Mouse (Mus musculus) frontal cortex, adult (tissue): ENCODE measurements around the gene Olfr1180.
"Not testable (repeated sequence)": the region's sequence is repeated elsewhere in the genome, so short reads cannot be mapped to it uniquely, and the experiment has no call there.

Experiments used
- ATAC-seq: cut with Nextera tagmentation; 2 replicates; pipeline ENCODE4 v1.9.2; 2017; ENCODE audit warnings: mild to moderate bottlenecking, moderate library complexity, mixed read lengths; ENCODE audit not compliant: low TSS enrichment

Gene Olfr1180

DNA sequence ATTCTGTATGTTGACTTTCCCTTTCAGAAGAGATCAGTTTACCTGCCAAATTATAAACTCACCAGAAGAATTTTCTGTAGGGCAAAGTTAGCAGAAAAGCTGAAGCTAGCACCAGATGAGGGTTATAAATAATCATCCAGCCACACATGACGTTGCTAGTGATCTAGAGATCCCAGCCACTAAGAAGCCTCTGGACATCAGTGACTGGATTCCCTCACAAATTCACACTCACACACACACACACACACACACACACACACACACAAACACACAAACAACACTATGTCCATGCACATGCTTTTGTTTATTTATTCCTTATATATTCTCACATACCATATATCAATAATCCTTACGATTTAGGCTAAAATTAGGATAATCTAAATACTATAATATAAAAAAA, at the start of gene Olfr1180:
TSS of gene Olfr1180 (minus strand) at position 101 of the 400 bp plus-strand sequence.
- no peak for ATAC-seq

DNA sequence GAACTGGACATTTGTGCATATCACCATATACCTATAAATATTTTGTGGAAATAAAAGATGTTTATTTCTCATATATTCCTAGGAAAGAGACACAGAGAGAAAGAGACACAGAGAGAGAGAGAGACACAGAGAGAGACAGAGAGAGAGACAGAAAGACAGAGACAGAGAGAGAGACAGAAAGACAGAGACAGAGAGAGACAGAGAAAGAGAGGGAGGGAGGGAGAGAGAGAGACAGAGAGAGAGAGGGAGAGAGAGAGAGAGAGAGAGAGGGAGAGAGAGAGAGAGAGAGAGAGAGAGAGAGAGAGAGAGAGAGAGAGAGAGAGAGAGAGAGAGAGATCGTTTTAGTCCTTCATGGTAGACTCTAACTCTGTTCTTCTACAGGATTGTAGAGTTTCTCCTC, 35.6 kb upstream of the Olfr1180 start, which contains the start of gene Olfr1183:
TSS of gene Olfr1183 (plus strand) at position 301 of the 400 bp plus-strand sequence.
- ATAC-seq: not testable (repeated sequence)

DNA sequence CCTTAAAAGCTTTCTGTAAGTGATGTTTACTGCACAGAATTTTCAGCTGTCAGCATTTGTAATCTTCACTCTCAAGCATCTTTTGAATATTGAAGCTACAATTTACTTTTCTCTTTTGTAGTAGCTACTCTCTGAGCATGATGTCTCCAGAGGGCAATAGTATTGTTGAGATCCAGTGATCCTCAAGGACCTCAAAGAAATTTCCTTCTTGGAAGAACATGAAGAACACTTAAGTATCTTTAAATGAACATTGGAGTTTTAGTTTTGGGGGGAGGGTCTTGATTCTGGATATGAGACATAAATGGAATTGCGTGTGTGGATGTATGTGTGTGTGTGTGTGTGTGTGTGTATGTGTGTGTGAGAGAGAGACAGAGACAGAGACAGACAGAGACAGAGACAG, 30.1 kb upstream of the Olfr1180 start, which contains the start of gene Gm13757:
TSS of gene Gm13757 (minus strand) at position 101 of the 400 bp plus-strand sequence.
- no peak for ATAC-seq

- ATAC-seq: no peak
These were observed 7.1 kb upstream of the Olfr1180 start, which contains the start of gene Olfr1181 for GRCm38 (mm10) chr2:88426071-88426470. Gene Olfr1181, minus strand, starts transcription at chr2:88426171.

DNA sequence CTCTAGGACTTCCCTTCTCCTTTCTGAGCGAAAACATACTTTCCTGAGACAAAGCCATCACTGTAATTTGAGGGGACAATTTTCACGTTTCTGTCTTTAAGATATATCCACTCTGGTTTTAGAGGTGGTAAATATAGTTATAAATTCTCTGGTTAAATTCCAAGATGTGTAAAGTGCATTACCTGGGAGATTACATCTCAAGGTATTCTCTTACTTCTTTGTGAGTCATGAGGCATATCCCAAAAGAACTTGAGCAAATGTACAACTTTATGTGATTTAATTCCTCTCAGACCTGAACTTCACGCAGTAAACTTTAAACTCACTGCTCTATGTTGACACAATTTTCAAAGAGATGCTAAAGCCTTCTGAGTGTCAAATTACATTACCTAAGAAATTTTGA, 12.6 kb downstream of the Olfr1180 start, which contains the start of gene Olfr1179:
TSS of gene Olfr1179 (minus strand) at position 101 of the 400 bp plus-strand sequence.
- ATAC-seq: no peak

- ATAC-seq: no peak
These were observed 32.2 kb downstream of the Olfr1180 start, which contains the start of gene Olfr1178 for GRCm38 (mm10) chr2:88386762-88387161. Gene Olfr1178, plus strand, starts transcription at chr2:88387062.
